Mouse (Mus musculus): Measurements from ENCODE around the gene Rragd. TPM values are rescaled to one million over a fixed set of nuclear protein-coding genes. Genes with fewer than 3 reads are reported as not detected.
A peak's percentile ranks its signal among the peaks of the same experiment; 100 is the strongest.

Gene Rragd
- polyA plus RNA-seq, 1 experiment = 4.9 TPM

DNA sequence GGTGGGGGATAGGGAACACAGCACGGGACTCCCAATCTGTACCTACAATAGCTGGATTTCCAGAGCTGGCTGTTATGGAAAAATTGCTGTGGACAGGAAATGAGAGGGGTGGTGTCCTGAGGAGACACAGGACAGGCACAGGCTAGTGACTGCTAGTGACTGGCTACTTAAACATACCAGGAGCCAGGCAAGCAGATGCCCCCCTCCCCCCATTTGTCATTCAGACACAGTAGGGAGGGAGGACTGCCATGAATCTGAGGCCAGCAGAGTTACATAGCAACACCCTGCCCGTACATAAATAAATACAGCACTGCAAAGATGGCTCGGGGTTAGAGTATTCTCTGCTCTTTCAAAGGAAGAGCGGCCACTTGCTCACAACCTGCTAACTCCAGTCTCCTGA, 35.2 kb upstream of the Rragd start:
- Histone ChIP-seq H3ac (ENCODE audit: control insufficient read depth, insufficient read length, low read depth) (no peak overlapping the region), H3K79me3 (ENCODE audit: low read depth) (no peaks in the 10 kb centered on the region), H3K27me3 (ENCODE audit: control insufficient read depth, insufficient read depth, insufficient read length) (no peaks in the 10 kb centered on the region), H3K79me2 (ENCODE audit: control insufficient read depth, insufficient read depth) (no peaks in the 10 kb centered on the region), H3K36me3 (ENCODE audit: control insufficient read depth, insufficient read depth) (no peaks in the 10 kb centered on the region), H3K4me3 (ENCODE audit: insufficient read depth, poor library complexity, severe bottlenecking) (no peak overlapping the region)
- TF ChIP-seq FOSL1 (IDR thresholded peaks at IDR 0.05; ENCODE audit: insufficient read depth, low read length, poor library complexity, severe bottlenecking) (no peak), MYOG (IDR thresholded peaks at IDR 0.05; ENCODE audit: control insufficient read depth, extremely low read depth, insufficient read length) (no peak), MYOD1 (IDR thresholded peaks at IDR 0.05; ENCODE audit: control insufficient read depth, insufficient read length, low read depth) (no peak), CEBPB (IDR thresholded peaks at IDR 0.05; ENCODE audit: low read depth) (no peak), USF1 (IDR thresholded peaks at IDR 0.05; ENCODE audit: low read depth) (no peak), MAX (IDR thresholded peaks at IDR 0.05) (no peak), CTCF (IDR thresholded peaks at IDR 0.05; ENCODE audit: control insufficient read depth, insufficient read depth, insufficient read length) (no peak)

DNA sequence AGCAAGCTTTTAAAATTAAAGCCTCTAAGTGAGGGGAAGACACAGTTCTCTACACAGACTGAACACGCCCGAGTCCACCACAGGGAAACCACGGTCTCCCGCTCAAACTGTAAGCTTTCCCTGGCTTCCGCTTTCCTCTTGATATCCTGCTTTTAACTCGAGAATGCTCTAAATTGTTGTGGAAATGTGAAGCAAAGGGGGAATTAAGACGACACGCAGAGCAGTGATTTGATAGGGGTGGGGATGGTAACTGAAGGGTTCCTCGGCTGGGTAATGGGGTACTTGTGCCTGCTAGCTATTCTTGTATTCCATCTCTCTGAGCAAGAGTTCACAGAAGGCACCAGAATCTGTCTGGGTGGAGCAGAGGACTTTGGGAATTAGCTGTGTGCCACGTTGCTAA, 34.1 kb upstream of the Rragd start:
- TF ChIP-seq MAX (IDR thresholded peaks at IDR 0.05) (no peak), CTCF (IDR thresholded peaks at IDR 0.05; ENCODE audit: control insufficient read depth, insufficient read depth, insufficient read length) (no peak), CEBPB (IDR thresholded peaks at IDR 0.05; ENCODE audit: low read depth) (no peak), MYOD1 (IDR thresholded peaks at IDR 0.05; ENCODE audit: control insufficient read depth, insufficient read length, low read depth) (no peak), MYOG (IDR thresholded peaks at IDR 0.05; ENCODE audit: control insufficient read depth, extremely low read depth, insufficient read length) (no peak), FOSL1 (IDR thresholded peaks at IDR 0.05; ENCODE audit: insufficient read depth, low read length, poor library complexity, severe bottlenecking) (no peak), USF1 (IDR thresholded peaks at IDR 0.05; ENCODE audit: low read depth) (no peak)
- no peak overlapping the region for H3ac ChIP-seq (ENCODE audit: control insufficient read depth, insufficient read length, low read depth)
- no peaks in the 10 kb centered on the region for H3K79me2 ChIP-seq (ENCODE audit: control insufficient read depth, insufficient read depth)
- H3K27me3 ChIP-seq (ENCODE audit: control insufficient read depth, insufficient read depth, insufficient read length) = no peaks in the 10 kb centered on the region
- H3K79me3 ChIP-seq (ENCODE audit: low read depth) = no peaks in the 10 kb centered on the region
- H3K36me3 ChIP-seq (ENCODE audit: control insufficient read depth, insufficient read depth) = no peaks in the 10 kb centered on the region
- H3K4me3 ChIP-seq (ENCODE audit: insufficient read depth, poor library complexity, severe bottlenecking) = no peak overlapping the region

GRCm38 (mm10) chr4:32950356-32951034, 32.3 kb upstream of the Rragd start, which contains the start of gene Ankrd6:
Ankrd6 (minus strand) TSS chr4:32950841.
- no peak for TF ChIP-seq MYOD1 (IDR thresholded peaks at IDR 0.05; ENCODE audit: control insufficient read depth, insufficient read length, low read depth)
- TF ChIP-seq CTCF (IDR thresholded peaks at IDR 0.05; ENCODE audit: control insufficient read depth, insufficient read depth, insufficient read length) = peak; percentile 98
- no peak for TF ChIP-seq CEBPB (IDR thresholded peaks at IDR 0.05; ENCODE audit: low read depth)
- no peak for TF ChIP-seq USF1 (IDR thresholded peaks at IDR 0.05; ENCODE audit: low read depth)
- TF ChIP-seq MAX (IDR thresholded peaks at IDR 0.05) = no peak
- no peaks in the 10 kb centered on the region for H3K36me3 ChIP-seq (ENCODE audit: control insufficient read depth, insufficient read depth)
- no peaks in the 10 kb centered on the region for H3K79me2 ChIP-seq (ENCODE audit: control insufficient read depth, insufficient read depth)
- H3K4me3 ChIP-seq (ENCODE audit: insufficient read depth, poor library complexity, severe bottlenecking) = no peak within 1 kb of the TSS
- H3K79me3 ChIP-seq (ENCODE audit: low read depth) = no peaks in the 10 kb centered on the region
- peak within 1 kb of the TSS; percentile 38 for H3ac ChIP-seq (ENCODE audit: control insufficient read depth, insufficient read length, low read depth)
- no peaks in the 10 kb centered on the region for H3K27me3 ChIP-seq (ENCODE audit: control insufficient read depth, insufficient read depth, insufficient read length)

DNA sequence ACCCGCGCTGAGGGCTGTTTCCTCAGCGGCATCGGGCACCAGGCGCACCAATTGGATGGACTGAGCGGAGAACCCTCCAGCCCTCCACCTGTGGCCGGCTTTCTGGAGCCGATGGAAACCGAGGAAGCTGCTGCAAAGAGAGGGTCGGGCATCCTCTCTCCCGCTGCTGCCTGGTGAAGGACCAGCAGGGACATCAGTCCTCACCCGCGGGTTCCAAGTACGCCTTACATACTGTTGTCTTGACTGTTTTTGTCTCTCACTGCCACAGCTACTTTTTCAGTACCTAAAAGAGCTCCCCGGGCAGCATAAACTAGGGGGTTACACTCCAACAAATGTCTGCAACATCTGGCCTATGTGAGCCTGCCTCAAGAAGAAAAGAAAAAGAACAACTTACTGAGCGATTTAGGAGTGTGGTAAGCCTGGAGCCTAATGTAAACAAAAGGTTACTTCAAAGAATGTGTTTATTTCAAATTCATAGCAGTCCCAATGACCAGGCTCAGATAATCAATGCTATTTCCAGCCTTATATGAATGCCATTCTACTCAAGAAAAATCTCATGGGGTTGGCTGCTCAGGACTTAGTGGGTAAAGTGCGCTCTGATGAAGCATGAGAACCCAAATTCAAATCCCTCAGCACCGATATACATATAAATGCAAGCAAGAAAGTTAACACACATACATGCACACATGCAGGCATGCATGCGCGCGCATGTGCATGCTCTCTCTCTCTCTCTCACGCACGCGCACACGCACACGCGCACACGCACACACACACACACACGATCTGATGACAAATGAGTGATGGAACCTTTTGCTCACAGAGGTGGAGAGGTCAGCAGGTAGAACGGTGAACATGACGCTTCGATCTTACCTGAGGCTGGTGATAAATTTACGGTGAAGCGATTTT, 31.5 kb upstream of the Rragd start:
- Histone ChIP-seq H3K27me3 (ENCODE audit: control insufficient read depth, insufficient read depth, insufficient read length) (no peaks in the 10 kb centered on the region), H3ac (ENCODE audit: control insufficient read depth, insufficient read length, low read depth) (peak overlapping the region; percentile 19), H3K36me3 (ENCODE audit: control insufficient read depth, insufficient read depth) (no peaks in the 10 kb centered on the region), H3K79me2 (ENCODE audit: control insufficient read depth, insufficient read depth) (no peaks in the 10 kb centered on the region), H3K4me3 (ENCODE audit: insufficient read depth, poor library complexity, severe bottlenecking) (no peak overlapping the region), H3K79me3 (ENCODE audit: low read depth) (no peaks in the 10 kb centered on the region)
- no peak for TF ChIP-seq MYOD1 (IDR thresholded peaks at IDR 0.05; ENCODE audit: control insufficient read depth, insufficient read length, low read depth)

- H3ac ChIP-seq (ENCODE audit: control insufficient read depth, insufficient read length, low read depth) = no peak overlapping the region
- no peaks in the 10 kb centered on the region for H3K79me2 ChIP-seq (ENCODE audit: control insufficient read depth, insufficient read depth)
- H3K4me3 ChIP-seq (ENCODE audit: insufficient read depth, poor library complexity, severe bottlenecking) = no peak overlapping the region
- H3K79me3 ChIP-seq (ENCODE audit: low read depth) = no peaks in the 10 kb centered on the region
- H3K36me3 ChIP-seq (ENCODE audit: control insufficient read depth, insufficient read depth) = no peaks in the 10 kb centered on the region
- TF ChIP-seq CTCF (IDR thresholded peaks at IDR 0.05; ENCODE audit: control insufficient read depth, insufficient read depth, insufficient read length) (no peak), MAX (IDR thresholded peaks at IDR 0.05) (no peak), CEBPB (IDR thresholded peaks at IDR 0.05; ENCODE audit: low read depth) (no peak)
- H3K27me3 ChIP-seq (ENCODE audit: control insufficient read depth, insufficient read depth, insufficient read length) = no peaks in the 10 kb centered on the region
Observed at GRCm38 (mm10) chr4:32952681-32953080, 30.2 kb upstream of the Rragd start.

DNA sequence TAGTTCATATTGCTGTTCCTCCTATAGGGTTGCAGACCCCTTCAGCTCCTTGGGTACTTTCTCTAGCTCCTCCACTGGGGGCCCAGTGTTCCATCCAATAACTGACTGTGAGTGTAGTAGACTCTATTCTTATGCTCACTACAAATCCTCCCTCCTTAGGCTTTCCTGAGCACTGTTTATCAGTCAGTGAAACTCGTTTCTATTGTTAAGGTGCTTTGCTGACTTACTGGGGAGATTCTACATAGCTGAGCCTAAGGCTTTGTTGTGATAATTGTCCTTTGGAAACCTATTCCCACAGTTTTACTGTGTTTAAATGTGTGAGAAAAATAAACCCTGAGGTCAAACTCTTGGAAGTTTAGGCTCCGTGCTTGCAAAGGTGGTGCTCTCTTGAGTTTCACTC, 26.4 kb upstream of the Rragd start:
- Histone ChIP-seq H3K79me3 (ENCODE audit: low read depth) (no peaks in the 10 kb centered on the region), H3K27me3 (ENCODE audit: control insufficient read depth, insufficient read depth, insufficient read length) (no peaks in the 10 kb centered on the region), H3K4me3 (ENCODE audit: insufficient read depth, poor library complexity, severe bottlenecking) (no peak overlapping the region), H3K36me3 (ENCODE audit: control insufficient read depth, insufficient read depth) (no peaks in the 10 kb centered on the region), H3K79me2 (ENCODE audit: control insufficient read depth, insufficient read depth) (no peaks in the 10 kb centered on the region), H3ac (ENCODE audit: control insufficient read depth, insufficient read length, low read depth) (no peak overlapping the region)
- TF ChIP-seq MYOG (IDR thresholded peaks at IDR 0.05; ENCODE audit: control insufficient read depth, extremely low read depth, insufficient read length) = no peak
- no peak for TF ChIP-seq MAX (IDR thresholded peaks at IDR 0.05)
- no peak for TF ChIP-seq CTCF (IDR thresholded peaks at IDR 0.05; ENCODE audit: control insufficient read depth, insufficient read depth, insufficient read length)
- TF ChIP-seq USF1 (IDR thresholded peaks at IDR 0.05; ENCODE audit: low read depth) = no peak
- TF ChIP-seq MYOD1 (IDR thresholded peaks at IDR 0.05; ENCODE audit: control insufficient read depth, insufficient read length, low read depth) = no peak
- TF ChIP-seq FOSL1 (IDR thresholded peaks at IDR 0.05; ENCODE audit: insufficient read depth, low read length, poor library complexity, severe bottlenecking) = no peak
- TF ChIP-seq CEBPB (IDR thresholded peaks at IDR 0.05; ENCODE audit: low read depth) = no peak

All from C2C12 (cell line).